Mouse (Mus musculus) fat pad, adult 2 months (tissue): ENCODE data around the gene Slc8a1.

Source experiments
- DNase-seq: peaks from one replicate; pipeline ENCODE4 v3.0.0-alpha.2; 2011; ENCODE audit warnings: low read depth, low spot score; ENCODE audit errors: extremely low read depth

Slc8a1 gene

DNA sequence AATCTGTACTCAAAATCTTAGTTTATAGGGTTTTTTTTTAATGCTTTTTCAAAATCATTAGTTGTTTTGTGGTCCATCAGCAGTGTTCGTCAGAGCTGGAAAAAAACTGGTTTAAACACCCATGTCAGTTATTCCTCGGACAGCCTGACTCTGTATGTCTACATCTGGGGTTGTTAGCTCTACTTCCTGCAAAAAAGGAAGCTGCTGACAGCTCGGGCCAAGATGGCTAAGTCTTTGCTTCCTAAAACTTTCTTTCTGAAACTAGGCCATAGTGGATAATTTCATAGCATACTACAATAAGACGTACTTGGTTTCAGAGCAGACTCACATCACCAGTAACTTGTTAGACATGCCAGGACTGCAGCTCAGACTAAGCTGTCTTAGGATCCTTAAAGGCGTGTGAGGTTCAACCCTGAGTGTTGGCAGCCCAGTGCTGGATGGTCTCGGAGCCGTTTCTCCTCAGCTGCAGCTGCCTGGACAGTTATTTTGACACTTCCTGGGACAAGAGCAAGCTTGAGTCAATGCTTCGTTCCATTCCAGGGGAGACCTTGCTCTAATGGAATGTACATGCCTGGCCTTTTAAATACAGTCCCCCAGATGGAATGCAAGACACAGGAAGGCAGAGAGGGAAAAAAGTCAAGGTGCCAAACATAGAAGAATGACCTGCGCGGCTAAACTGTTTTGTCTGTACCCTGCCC lies 158.3 kb downstream of the Slc8a1 start:
- no peak for DNase-seq

GRCm38 (mm10) chr17:81576893-81577292 lies 161.3 kb downstream of the Slc8a1 start:
- no peak for DNase-seq

DNA sequence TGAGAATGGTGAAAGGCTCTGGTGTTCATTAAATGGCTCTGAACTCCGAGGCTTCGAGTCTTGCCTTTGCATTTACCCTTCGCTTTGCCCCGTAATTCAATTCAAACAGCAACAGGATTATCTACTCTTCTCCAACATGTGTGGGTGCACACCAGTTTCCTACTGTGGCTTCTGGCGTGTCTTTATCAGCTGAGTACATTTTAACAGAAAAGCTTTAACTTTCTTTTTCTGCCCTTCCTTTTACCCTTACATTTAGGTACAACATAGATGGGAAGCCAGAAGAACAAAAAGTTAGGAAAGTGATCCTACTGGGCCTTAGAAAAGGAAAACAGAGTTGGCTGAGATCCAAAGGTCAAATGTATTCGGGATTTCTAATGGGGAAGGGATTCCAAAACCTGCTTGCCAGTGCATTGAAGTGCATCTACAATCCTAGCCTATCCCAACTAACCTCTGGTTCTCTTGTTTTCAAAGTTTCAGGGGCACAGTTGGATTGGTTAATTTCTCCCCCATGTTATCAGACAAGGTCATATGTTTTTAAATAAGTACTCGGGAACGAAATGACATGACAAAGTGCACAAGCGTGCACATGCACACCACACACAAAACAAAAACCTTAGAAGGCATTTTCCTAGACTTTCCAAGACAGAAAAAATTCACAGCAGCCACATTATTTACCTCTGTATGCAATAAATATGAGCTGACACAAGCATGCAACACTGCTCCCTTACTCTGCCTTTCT lies 172.4 kb downstream of the Slc8a1 start:
- no peak for DNase-seq

GRCm38 (mm10) chr17:81554052-81554734 lies 184.0 kb downstream of the Slc8a1 start:
- no peak for DNase-seq

DNA sequence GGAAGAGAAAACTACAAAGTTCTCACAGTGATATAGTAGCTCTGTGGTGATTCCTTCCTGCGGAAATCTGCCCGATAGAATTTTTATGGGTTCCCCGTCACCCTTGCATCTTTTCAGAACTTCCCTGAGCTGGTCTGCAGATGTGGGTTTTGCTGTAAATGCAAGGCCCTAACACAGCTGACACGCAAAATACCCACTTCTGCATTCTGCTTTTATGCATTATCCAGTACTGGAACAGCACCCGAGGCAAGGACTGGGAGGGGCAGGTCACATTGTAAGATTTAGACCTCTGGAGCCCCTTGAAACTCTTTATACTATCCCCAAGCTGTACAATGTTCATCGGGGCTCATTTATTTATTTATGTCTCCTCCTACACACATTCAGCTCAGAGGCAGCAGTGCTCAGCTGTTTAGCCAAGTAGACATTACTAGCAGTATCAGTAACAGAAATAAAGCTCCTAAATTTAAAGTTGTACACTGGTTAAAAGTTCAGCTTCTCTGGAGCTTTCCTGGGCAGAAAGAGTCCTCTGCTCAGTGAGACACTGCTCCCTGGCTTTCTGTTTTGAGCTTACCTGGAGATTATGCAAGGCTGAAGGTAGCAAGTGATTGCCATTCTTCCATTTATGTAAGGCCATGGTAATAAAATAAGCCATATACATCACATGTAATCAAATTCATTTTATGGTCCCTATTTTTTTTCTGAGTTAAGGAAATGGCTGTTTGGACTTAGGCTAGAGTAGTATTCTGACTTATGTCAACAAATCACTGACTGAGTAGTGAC lies 186.1 kb downstream of the Slc8a1 start:
- no peak for DNase-seq

GRCm38 (mm10) chr17:81550864-81551263 lies 187.3 kb downstream of the Slc8a1 start:
- DNase-seq, result no peak

GRCm38 (mm10) chr17:81548016-81548415 lies 190.2 kb downstream of the Slc8a1 start:
- DNase-seq, result no peak

DNA sequence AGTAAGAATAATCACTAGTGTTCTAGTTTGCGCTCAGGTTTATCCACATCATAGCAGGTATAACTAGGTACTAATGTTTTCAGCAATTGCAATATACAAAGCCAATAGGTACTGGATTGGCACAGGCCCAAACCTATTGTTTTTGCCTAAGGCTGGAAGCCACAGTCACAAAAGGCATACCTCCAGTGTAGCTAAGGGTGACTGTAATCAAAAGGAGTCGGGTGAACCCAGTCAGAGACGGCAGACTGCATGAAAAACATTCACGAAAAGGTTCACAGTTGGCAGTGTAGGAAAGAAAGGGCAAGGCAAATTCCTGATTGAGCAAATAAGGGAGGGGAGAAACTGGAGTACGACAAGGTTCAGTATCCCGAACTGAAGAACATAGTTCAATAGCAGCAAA lies 191.7 kb downstream of the Slc8a1 start:
- no peak for DNase-seq

- no peak for DNase-seq
Observed at GRCm38 (mm10) chr17:81546012-81546411, 192.2 kb downstream of the Slc8a1 start.

DNA sequence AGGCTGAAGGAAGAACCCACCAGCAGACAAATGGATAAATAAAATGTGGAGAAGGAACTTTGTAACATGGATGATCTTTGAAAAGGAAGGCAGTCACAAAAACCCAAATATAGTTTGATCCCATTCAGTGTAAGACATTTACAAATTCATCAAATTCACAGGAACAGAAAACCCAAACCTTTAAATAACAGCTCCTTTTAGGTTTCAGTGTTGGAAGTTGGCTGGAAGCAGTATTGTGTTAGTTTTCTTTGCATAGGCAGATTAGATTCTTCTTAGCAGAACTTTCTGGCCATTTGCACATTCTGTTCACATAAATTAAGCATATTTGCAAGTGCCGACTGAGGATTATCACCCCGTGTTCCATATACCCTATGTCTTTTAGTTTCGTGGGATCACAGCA lies 193.3 kb downstream of the Slc8a1 start:
- DNase-seq, result no peak

GRCm38 (mm10) chr17:81542313-81543185 lies 195.6 kb downstream of the Slc8a1 start:
- no peak for DNase-seq

GRCm38 (mm10) chr17:81538163-81539160 lies 199.7 kb downstream of the Slc8a1 start:
- DNase-seq, result no peak

GRCm38 (mm10) chr17:81536093-81536492 lies 202.1 kb downstream of the Slc8a1 start:
- no peak for DNase-seq

- no peak for DNase-seq
Observed at GRCm38 (mm10) chr17:81529849-81530248, 208.3 kb downstream of the Slc8a1 start.

DNA sequence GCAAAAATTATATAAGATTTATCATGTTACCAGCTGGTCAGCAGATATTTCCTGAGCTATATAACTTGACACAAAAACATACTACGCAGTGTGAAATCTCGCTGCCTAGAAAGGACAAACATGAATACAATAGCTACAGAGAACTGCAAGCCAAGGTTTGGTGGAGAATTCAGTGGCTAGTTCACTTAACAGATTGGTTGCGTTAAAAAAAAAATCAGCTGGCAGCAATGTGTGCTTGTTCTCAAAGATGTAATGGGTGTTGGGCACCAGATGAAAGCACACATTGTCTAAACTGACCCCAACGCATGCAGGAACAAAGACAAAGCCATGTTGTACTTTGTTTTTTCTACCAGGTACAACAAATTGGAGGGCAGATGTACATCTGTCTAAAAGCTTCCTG lies 209.2 kb downstream of the Slc8a1 start:
- DNase-seq, result no peak

- DNase-seq, result no peak
Observed at GRCm38 (mm10) chr17:81526463-81526862, 211.7 kb downstream of the Slc8a1 start.

DNA sequence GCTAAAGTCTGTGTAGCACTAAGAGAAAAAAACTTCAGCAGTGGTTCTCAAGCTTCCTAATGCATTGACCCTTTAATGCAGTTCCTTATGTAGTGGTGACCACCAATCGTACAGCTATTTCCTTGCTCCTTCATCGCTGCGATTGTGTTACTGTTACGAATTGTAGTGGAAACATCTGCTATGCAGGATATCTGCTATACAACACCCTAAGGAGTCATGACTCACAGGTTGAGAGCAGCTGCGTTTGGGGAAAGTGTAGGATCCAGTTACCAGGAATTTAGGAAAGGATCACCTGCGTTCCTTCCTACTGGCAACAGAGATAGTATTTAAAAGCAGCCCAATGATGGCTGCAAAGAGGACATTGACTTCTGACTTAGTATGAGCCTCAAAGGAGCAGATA lies 213.4 kb downstream of the Slc8a1 start:
- no peak for DNase-seq

DNA sequence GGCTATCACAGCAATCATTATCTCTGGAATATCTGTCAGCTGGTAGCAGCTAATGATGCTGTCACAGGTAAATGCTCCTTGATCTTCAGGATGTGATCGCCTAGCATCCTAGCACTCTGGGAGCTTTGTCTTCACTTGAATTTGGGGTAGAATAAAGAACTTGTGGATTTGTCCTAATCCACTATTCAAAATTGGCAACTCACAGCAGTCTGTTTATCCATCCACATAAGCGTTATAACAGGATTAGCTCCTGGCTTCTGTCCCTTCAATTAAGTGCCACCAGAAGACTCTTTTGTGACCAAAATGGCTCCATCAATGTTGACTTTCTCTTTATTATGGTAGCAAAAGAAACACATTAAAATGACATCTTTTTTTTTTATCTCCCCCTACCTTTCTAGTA lies 214.2 kb downstream of the Slc8a1 start:
- no peak for DNase-seq
